Mouse (Mus musculus) heart, postnatal 14 days (tissue): ENCODE data around the gene 2310022A10Rik. TPM values are rescaled to one million over a fixed set of nuclear protein-coding genes. Genes with fewer than 3 reads are reported as not detected.

Experiments
- DNase-seq, 2 experiments: peaks; one replicate each; pipeline ENCODE4 v3.0.0; 2021 to 2022
- intact Hi-C: fragments of 180-260 bp; cut with DNase I; formaldehyde crosslinking; loops from one replicate; pipeline ENCODE4 v1.15.1; 2025
- total RNA-seq, 2 experiments: library from RNA; stranded (reverse); gene quantifications; 2 replicates each; pipeline ENCODE4 v1.2.3; 2021

The 2310022A10Rik gene
- total RNA-seq, 2 experiments from 2014 or later = 53.0 to 62.2 TPM

- intact Hi-C loops = no loop called here
- DNase-seq = no peak
These were observed 15.0 kb upstream of the 2310022A10Rik start for GRCm38 (mm10) chr7:27537998-27538397.

- intact Hi-C loops = no loop called here
- DNase-seq = no peak
These were observed 14.2 kb upstream of the 2310022A10Rik start for GRCm38 (mm10) chr7:27538797-27539196.

- no peak for DNase-seq
- intact Hi-C loops = no loop called here
These were observed 12.5 kb upstream of the 2310022A10Rik start for GRCm38 (mm10) chr7:27540521-27540920.

- DNase-seq = no peak
- intact Hi-C loops = no loop called here
These were observed 12.1 kb upstream of the 2310022A10Rik start for GRCm38 (mm10) chr7:27540935-27541334.

GRCm38 (mm10) chr7:27541431-27541830 lies 11.6 kb upstream of the 2310022A10Rik start:
- intact Hi-C loops = no loop called here
- DNase-seq = no peak

GRCm38 (mm10) chr7:27541922-27542321 lies 11.1 kb upstream of the 2310022A10Rik start:
- intact Hi-C loops = no loop called here
- DNase-seq = no peak

- DNase-seq = peak; percentile 83 to 86
- intact Hi-C loops = no loop called here
These were observed 10.5 kb upstream of the 2310022A10Rik start for GRCm38 (mm10) chr7:27542392-27543033.

- no peak for DNase-seq
- intact Hi-C loops = no loop called here
These were observed 10.0 kb upstream of the 2310022A10Rik start for GRCm38 (mm10) chr7:27543065-27543464.

GRCm38 (mm10) chr7:27543851-27544250 lies 9.2 kb upstream of the 2310022A10Rik start:
- intact Hi-C loops = no loop called here
- DNase-seq = no peak

- no peak for DNase-seq
- intact Hi-C loops = no loop called here
These were observed 8.2 kb upstream of the 2310022A10Rik start for GRCm38 (mm10) chr7:27544675-27545370.

GRCm38 (mm10) chr7:27549597-27549996 lies 3.4 kb upstream of the 2310022A10Rik start:
- intact Hi-C loops = no loop called here
- no peak for DNase-seq

- DNase-seq = no peak
- intact Hi-C loops = no loop called here
These were observed 963 bp upstream of the 2310022A10Rik start for GRCm38 (mm10) chr7:27552070-27552469.

GRCm38 (mm10) chr7:27560291-27560887 lies 7.4 kb downstream of the 2310022A10Rik start:
- intact Hi-C loops = no loop called here
- peak; percentile 52 to 65 for DNase-seq

- no peak for DNase-seq
- intact Hi-C loops = no loop called here
These were observed 7.9 kb downstream of the 2310022A10Rik start for GRCm38 (mm10) chr7:27560978-27561377.

GRCm38 (mm10) chr7:27569580-27570224 lies 16.7 kb downstream of the 2310022A10Rik start:
- intact Hi-C loops = no loop called here
- DNase-seq = peak in 1 of 2 experiments; percentile 15

- no peak for DNase-seq
- intact Hi-C loops = no loop called here
These were observed 19.1 kb downstream of the 2310022A10Rik start for GRCm38 (mm10) chr7:27572133-27572532.

GRCm38 (mm10) chr7:27574124-27574880 lies 21.3 kb downstream of the 2310022A10Rik start:
- intact Hi-C loops = no loop called here
- no peak for DNase-seq

GRCm38 (mm10) chr7:27576914-27577313 lies 23.9 kb downstream of the 2310022A10Rik start:
- DNase-seq = peak; percentile 36 to 61
- intact Hi-C loops = loop anchor here (5.0 kb wide), 3 partner anchors 40 to 110 kb away; partner anchors contain the start of gene Zfp607b

- DNase-seq = no peak
- intact Hi-C loops = loop anchor here (5.0 kb wide), 3 partner anchors 40 to 110 kb away; partner anchors contain the start of gene Zfp607b
These were observed 24.6 kb downstream of the 2310022A10Rik start for GRCm38 (mm10) chr7:27577589-27577988.

- DNase-seq = no peak
- intact Hi-C loops = loop anchor here (5.0 kb wide), 3 partner anchors 39 to 109 kb away; partner anchors contain the start of gene Zfp607b
These were observed 25.4 kb downstream of the 2310022A10Rik start for GRCm38 (mm10) chr7:27578465-27578864.
